Mouse (Mus musculus) ES-E14 (cell line): ENCODE data around the gene Arrb2. TPM values are rescaled to one million over a fixed set of nuclear protein-coding genes. Genes with fewer than 3 reads are reported as not detected.

Experiments
- DNase-seq: peaks from one replicate; pipeline ENCODE4 v3.0.0-alpha.2; 2013; ENCODE audit warnings: low read depth, low spot score
- H3K27ac ChIP-seq: 2 replicates; pipeline ENCODE4 v1.5.1; 2012; ENCODE audit warnings: low read depth, mild to moderate bottlenecking, low read length, moderate library complexity, mixed read lengths; ENCODE audit not compliant: poor library complexity, insufficient read depth, severe bottlenecking
- H3K36me3 ChIP-seq: 2 replicates; pipeline ENCODE4 v1.6.1; 2012; ENCODE audit warnings: mild to moderate bottlenecking, low read length, moderate library complexity, mixed read lengths; ENCODE audit not compliant: control insufficient read depth, poor library complexity, insufficient read depth, severe bottlenecking
- H3K4me1 ChIP-seq, 2 experiments: fragments of 150-350 bp in 1 of 2; sonication (generic) in 1 of 2; 2 replicates each; pipeline ENCODE4 v1.6.1; 2012; ENCODE audit warnings: low read length in 2 of 2, mild to moderate bottlenecking in 1 of 2, mixed read lengths in 1 of 2; ENCODE audit not compliant: control insufficient read depth in 2 of 2, insufficient read depth in 2 of 2, poor library complexity in 1 of 2
- H3K4me3 ChIP-seq, 2 experiments: fragments of 150-350 bp in 1 of 2; sonication (generic) in 1 of 2; 2 replicates each; pipeline ENCODE4 v1.5.1; 2012; ENCODE audit warnings: low read length in 2 of 2, low read depth in 1 of 2, mild to moderate bottlenecking in 1 of 2, mixed read lengths in 1 of 2; ENCODE audit not compliant: insufficient read depth in 1 of 2, poor library complexity in 1 of 2, severe bottlenecking in 1 of 2
- H3K9ac ChIP-seq: 2 replicates; pipeline ENCODE4 v1.6.1; 2012; ENCODE audit warnings: low read depth, mild to moderate bottlenecking, low read length, mixed read lengths; ENCODE audit not compliant: poor library complexity, insufficient read depth, severe bottlenecking
- H3K9me3 ChIP-seq: fragments of 150-350 bp; sonication (generic); 2 replicates; pipeline ENCODE4 v1.6.1; 2012; ENCODE audit warnings: low read depth, mild to moderate bottlenecking, low read length; ENCODE audit not compliant: control insufficient read depth, insufficient read depth
- CHD2 ChIP-seq: IDR thresholded peaks from 2 replicates; pipeline ENCODE4 v1.6.1; 2014; ENCODE audit warnings: mild to moderate bottlenecking, low read depth, low read length, inconsistent platforms
- HCFC1 ChIP-seq: IDR thresholded peaks from 2 replicates; pipeline ENCODE4 v1.6.1; 2012; ENCODE audit warnings: low read length, inconsistent platforms, borderline replicate concordance; ENCODE audit not compliant: insufficient read depth
- MAFK ChIP-seq: IDR thresholded peaks from 2 replicates; pipeline ENCODE4 v1.6.1; 2014; ENCODE audit warnings: mild to moderate bottlenecking, low read depth, low read length, inconsistent platforms; ENCODE audit not compliant: insufficient read depth
- ZC3H11A ChIP-seq: IDR thresholded peaks from 2 replicates; pipeline ENCODE4 v1.6.1; 2012; ENCODE audit warnings: low read depth, mild to moderate bottlenecking, inconsistent platforms, low read length, borderline replicate concordance
- ZNF384 ChIP-seq: IDR thresholded peaks from 2 replicates; pipeline ENCODE4 v1.6.1; 2012; ENCODE audit warnings: low read depth, low read length, inconsistent platforms
- in situ Hi-C, 2 experiments: fragments of 600-800 bp; cut with MboI; formaldehyde crosslinking; loops; one replicate each; pipeline ENCODE4 v1.15.1; 2025; ENCODE audit warnings: low sequenced_read_pairs in 2 of 2, inconsistent platforms in 1 of 2; ENCODE audit not compliant: unreplicated experiment in 2 of 2
- total RNA-seq: library from RNA; depleted of rRNA; stranded (reverse); fragments of 300-350 nt; gene quantifications from 2 replicates; pipeline ENCODE4 v1.2.3, GENCODE M21; 2012

Arrb2 gene
- total RNA-seq, 1 experiment, result 30.6 TPM

DNA sequence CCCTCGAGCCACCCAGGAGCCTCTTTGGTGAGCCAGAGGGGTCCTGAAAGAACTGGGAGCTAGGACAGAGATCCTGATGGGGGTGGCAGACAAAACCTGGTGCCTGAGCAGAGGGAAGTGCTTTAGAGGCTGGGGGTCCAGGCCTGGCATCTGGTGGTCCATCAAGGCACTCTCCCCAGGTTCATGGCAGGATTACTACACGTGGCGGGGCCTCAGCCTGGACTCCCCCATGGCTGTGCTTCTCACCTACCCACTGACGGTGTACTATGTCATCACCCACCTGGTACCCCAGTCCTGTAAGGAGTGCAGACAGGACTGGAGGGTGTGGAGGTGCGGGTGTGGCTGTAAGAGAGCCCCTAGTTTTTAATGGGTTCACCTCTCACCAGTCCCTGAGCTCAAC, 31.5 kb downstream of the Arrb2 start:
- no peak for TF ChIP-seq MAFK
- no peak for TF ChIP-seq ZNF384
- TF ChIP-seq CHD2, result no peak
- TF ChIP-seq ZC3H11A, result no peak
- TF ChIP-seq HCFC1, result no peak
- no peaks in the 10 kb centered on the region for H3K9me3 ChIP-seq
- DNase-seq, result no peak
- no peaks in the 10 kb centered on the region for H3K36me3 ChIP-seq
- no peak overlapping the region for H3K9ac ChIP-seq
- H3K4me1 ChIP-seq, result 0 out of 4 replicates have a peak, but pooled peaks cover 0 to 4% of the 10 kb centered on the region in 2 experiments
- no peak overlapping the region for H3K27ac ChIP-seq
- in situ Hi-C loops, result no loop called here
- no peak overlapping the region; a peak in 1 of 4 replicates for H3K4me3 ChIP-seq

DNA sequence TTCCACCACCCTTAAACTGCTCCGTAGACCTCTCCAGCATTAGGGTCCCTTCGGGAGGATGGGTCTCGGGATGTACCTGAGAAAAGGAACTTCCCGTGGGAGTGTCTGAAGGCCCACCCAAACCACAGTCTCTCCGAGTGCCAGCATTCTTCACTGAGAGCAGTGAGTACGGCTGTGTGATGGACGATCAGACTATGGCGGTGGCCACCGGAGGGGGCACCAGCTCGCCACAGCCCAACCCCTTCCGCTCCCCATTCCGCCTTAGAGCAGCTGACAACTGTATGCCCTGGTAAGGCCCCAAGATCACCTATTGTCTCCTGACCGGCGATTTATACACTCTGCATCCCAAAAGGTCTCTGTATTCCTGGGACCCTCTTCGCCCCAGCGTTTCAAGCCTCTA, 32.8 kb downstream of the Arrb2 start:
- Histone ChIP-seq H3K9ac (peak overlapping the region; percentile 61; the same call in 1 of the 2 replicates), H3K9me3 (no peaks in the 10 kb centered on the region), H3K4me1 (peaks cover 0 to 3% of the 10 kb centered on the region in 2 experiments; a peak in 1 of 4 replicates), H3K27ac (no peak overlapping the region), H3K4me3 (peak overlapping the region; percentile 62 to 63), H3K36me3 (no peaks in the 10 kb centered on the region)
- in situ Hi-C loops, result no loop called here
- no peak for TF ChIP-seq ZNF384
- TF ChIP-seq CHD2, result no peak
- no peak for TF ChIP-seq ZC3H11A
- no peak for TF ChIP-seq MAFK
- no peak for TF ChIP-seq HCFC1
- DNase-seq, result no peak

DNA sequence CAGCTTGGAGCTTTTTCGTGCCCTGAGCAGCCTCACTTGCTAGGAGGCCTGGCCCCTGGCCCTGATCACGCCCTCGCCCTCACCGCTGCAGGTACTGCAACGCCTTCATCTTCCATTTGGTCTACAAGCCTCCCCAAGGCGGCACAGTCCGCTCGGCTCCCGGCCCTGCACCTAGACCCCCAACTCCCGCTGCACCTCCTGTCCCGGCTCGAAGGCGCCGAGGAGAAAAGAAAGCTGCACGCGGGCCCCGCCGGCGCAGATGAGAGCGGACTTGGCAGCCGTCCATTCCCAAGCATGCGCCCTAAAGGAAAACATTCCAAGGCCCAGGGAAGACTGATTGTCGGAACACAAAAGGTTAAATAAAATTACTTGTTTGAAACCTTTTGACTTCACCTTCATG, 33.4 kb downstream of the Arrb2 start:
- TF ChIP-seq ZNF384, result no peak
- TF ChIP-seq HCFC1, result no peak
- no peak for TF ChIP-seq MAFK
- no peak for TF ChIP-seq ZC3H11A
- TF ChIP-seq CHD2, result no peak
- in situ Hi-C loops, result no loop called here
- Histone ChIP-seq H3K4me3 (peak overlapping the region; percentile 62 to 63), H3K9ac (peak overlapping the region; percentile 61; the same call in 1 of the 2 replicates), H3K27ac (no peak overlapping the region), H3K4me1 (peaks cover 0 to 3% of the 10 kb centered on the region in 2 experiments; a peak in 1 of 4 replicates), H3K36me3 (no peaks in the 10 kb centered on the region), H3K9me3 (no peaks in the 10 kb centered on the region)
- DNase-seq, result no peak

DNA sequence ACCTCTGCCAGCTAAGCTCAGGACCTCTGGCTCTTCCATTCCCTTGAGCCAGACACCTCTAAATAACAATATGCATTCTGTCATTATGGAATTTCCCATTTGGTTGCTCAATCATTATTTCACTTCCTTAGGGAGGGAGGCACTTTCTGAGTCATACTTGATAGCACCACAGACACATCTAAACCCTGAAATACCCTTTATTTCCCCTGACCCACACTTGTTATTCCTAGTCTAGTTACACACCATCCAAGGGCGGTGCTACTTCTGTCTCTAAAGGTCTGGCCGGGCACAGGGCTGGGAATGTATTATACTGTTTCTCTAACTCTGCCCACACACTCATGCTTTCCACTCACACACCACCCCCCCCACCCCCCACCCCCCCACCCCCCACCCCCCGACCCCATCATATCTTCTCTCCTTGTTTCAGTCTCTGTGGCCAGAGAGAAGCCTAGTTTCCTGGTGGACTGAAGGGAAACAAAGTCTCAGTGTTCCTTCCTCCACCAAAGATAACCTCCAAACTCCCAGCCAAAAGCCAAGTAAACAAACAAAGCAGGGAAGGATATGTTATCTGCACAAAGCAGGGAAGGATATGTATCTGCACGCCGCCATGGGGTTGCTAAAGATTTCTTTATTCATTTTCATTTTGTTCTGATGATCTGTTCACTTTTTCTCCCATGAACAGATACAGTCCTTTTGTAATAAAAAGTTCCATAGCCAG, 35.6 kb downstream of the Arrb2 start:
- in situ Hi-C loops, result no loop called here
- H3K4me1 ChIP-seq, result peaks cover 0 to 3% of the 10 kb centered on the region in 2 experiments; a peak in 1 of 4 replicates
- no peaks in the 10 kb centered on the region for H3K9me3 ChIP-seq
- H3K27ac ChIP-seq, result no peak overlapping the region
- DNase-seq, result no peak
- no peak overlapping the region for H3K9ac ChIP-seq
- no peaks in the 10 kb centered on the region for H3K36me3 ChIP-seq
- no peak for TF ChIP-seq ZC3H11A
- TF ChIP-seq MAFK, result no peak
- no peak for TF ChIP-seq HCFC1
- no peak for TF ChIP-seq CHD2
- TF ChIP-seq ZNF384, result no peak
- H3K4me3 ChIP-seq, result no peak overlapping the region
